Mouse (Mus musculus) olfactory bulb, adult 2 months (tissue): Measurements from ENCODE around the gene Ndufb3.
"Not testable (repeated sequence)": the region's sequence is repeated elsewhere in the genome, so short reads cannot be mapped to it uniquely, and the experiment has no call there.

Experiments
- CTCF ChIP-seq: fragments of 200-500 bp; IDR thresholded peaks from 2 replicates; pipeline ENCODE4 v1.5.1; 2012; ENCODE audit warnings: low read depth, mild to moderate bottlenecking, low read length, moderate library complexity; ENCODE audit not compliant: insufficient read depth
- POLR2A ChIP-seq: fragments of 200-500 bp; IDR thresholded peaks from 2 replicates; pipeline ENCODE4 v1.6.1; 2012; ENCODE audit warnings: mild to moderate bottlenecking, low read depth, low read length, moderate library complexity; ENCODE audit not compliant: insufficient read depth

- TF ChIP-seq POLR2A, CTCF: not testable (repeated sequence)
These were observed 25.8 kb upstream of the Ndufb3 start for GRCm38 (mm10) chr1:58560370-58560769.
